Mouse (Mus musculus): ENCODE data around the gene Shpk.

DNA sequence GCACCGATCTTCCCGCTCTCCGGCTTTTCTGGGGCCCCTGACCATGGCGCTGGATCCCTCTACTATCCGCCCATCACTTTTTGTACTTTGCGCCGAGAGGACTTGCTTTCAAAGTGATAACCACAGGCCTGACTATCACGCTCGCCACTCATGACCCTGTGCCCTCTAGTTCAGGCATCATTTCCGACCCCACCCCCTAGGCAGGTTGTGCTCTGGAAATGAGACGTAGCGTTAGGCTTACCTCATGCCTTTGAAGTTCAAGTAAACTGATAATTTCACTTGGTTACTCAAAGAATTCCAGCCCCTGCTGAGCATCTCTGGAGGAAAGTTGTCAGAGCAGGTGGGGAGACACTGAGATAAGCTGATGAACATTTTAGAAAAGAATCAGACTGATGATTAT lies 619 bp downstream of the Shpk start:
- TF ChIP-seq CTCF (IDR thresholded peaks at IDR 0.05; ENCODE audit: low read depth, low read length) (no peak), POLR2A (IDR thresholded peaks at IDR 0.05; ENCODE audit: extremely low read depth, insufficient read depth, low read length) (no peak)

Data from liver, adult 2 months (tissue).